Mouse (Mus musculus) ES-Bruce4 (cell line): Measurements from ENCODE around the gene Pitx2. TPM values are rescaled to one million over a fixed set of nuclear protein-coding genes. Genes with fewer than 3 reads are reported as not detected.
A peak's percentile ranks its signal among the peaks of the same experiment; 100 is the strongest.

Source experiments
- H3K27ac ChIP-seq: 2 replicates; pipeline ENCODE4 v1.5.1; 2012; ENCODE audit warnings: low read length, inconsistent platforms; ENCODE audit not compliant: insufficient read depth
- H3K27me3 ChIP-seq: 2 replicates; pipeline ENCODE4 v1.6.1; 2012; ENCODE audit warnings: mild to moderate bottlenecking, low read length, inconsistent platforms; ENCODE audit not compliant: control insufficient read depth, poor library complexity, insufficient read depth, severe bottlenecking
- H3K36me3 ChIP-seq: 2 replicates; pipeline ENCODE4 v1.6.1; 2012; ENCODE audit warnings: inconsistent platforms, mild to moderate bottlenecking, low read length, moderate library complexity; ENCODE audit not compliant: control insufficient read depth, poor library complexity, insufficient read depth, severe bottlenecking
- H3K4me1 ChIP-seq: one replicate; pipeline ENCODE4 v1.8.1; 2011; ENCODE audit warnings: low read length; ENCODE audit not compliant: control insufficient read depth, insufficient read depth
- H3K4me3 ChIP-seq: 2 replicates; pipeline ENCODE4 v1.5.1; 2011; ENCODE audit warnings: low read depth, mild to moderate bottlenecking, low read length
- H3K9ac ChIP-seq: 2 replicates; pipeline ENCODE4 v1.6.1; 2012; ENCODE audit warnings: low read depth, mild to moderate bottlenecking, inconsistent platforms; ENCODE audit not compliant: poor library complexity, severe bottlenecking
- H3K9me3 ChIP-seq: replicated peaks from 2 replicates; pipeline ENCODE4 v1.6.1; 2012; ENCODE audit warnings: mild to moderate bottlenecking, low read length, inconsistent platforms; ENCODE audit not compliant: control insufficient read depth, poor library complexity, insufficient read depth, severe bottlenecking
- CTCF ChIP-seq: IDR thresholded peaks from one replicate; pipeline ENCODE4 v1.8.1; 2011; ENCODE audit warnings: low read depth, low read length
- EP300 ChIP-seq: IDR thresholded peaks from 2 replicates; pipeline ENCODE4 v1.6.1; 2011; ENCODE audit warnings: low read depth, low read length; ENCODE audit not compliant: insufficient read depth
- POLR2A ChIP-seq: IDR thresholded peaks from one replicate; pipeline ENCODE4 v1.8.1; 2011; ENCODE audit warnings: low read length; ENCODE audit not compliant: insufficient read depth
- polyA plus RNA-seq: library from polyadenylated mRNA; stranded (reverse); fragments of >200 nt; gene quantifications from 2 replicates; pipeline ENCODE4 v1.2.4, GENCODE M21; 2011; ENCODE audit warnings: low read depth; ENCODE audit not compliant: missing spikeins, insufficient read depth, insufficient read length

The Pitx2 gene
- polyA plus RNA-seq: 21.4 and 23.4 TPM in 2 replicates

DNA sequence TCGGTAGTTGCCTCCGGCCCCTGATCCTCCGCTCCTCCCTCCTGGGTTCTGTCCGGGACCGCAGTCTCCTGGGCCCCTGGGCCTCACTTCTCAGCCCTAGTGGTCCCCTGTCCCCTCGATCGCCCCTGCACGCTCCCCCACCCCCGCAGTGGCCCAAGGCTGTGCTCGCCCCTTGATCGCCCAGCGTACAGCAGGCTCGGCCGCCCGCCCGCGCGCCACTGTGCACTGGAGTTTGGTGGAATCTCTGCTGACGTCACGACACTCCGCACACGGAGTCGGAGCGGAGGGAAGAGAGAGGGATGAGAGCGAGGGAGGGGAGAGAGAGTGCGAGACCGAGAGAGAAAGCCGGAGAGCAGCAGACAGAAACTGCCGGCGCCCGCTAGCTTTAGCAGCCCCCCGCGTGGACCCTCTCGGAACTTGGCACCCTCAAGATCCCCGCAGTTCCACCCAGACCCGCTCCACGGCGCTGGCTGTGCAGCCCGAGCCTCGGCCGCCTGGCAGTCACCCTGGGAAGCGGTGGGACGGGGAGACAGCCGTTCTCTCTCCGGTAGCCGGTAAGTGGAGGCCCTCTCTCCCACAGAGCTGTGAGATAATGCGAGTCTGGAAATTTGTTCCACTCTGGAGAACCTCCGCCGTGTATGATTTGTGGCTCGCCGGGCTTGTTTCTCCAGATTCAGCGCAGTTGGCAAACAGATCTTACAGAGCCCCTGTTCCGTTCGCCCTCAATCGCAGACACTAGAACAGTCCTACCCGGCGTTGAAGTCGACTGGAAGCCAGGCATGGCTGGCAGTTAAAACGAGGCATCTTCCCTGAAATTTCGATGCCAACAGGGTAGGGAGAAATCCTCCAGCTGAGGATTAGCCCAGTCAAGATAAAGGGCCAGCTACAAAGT lies at the start of gene Pitx2:
Pitx2 (plus strand) TSS at position 270 of the 892 bp plus-strand sequence.
- peak within 1 kb of the TSS; percentile 36; the same call in 1 of the 2 replicates for H3K9ac ChIP-seq
- no peak within 1 kb of the TSS for H3K27ac ChIP-seq
- no peaks in the 10 kb centered on the region for H3K4me1 ChIP-seq

DNA sequence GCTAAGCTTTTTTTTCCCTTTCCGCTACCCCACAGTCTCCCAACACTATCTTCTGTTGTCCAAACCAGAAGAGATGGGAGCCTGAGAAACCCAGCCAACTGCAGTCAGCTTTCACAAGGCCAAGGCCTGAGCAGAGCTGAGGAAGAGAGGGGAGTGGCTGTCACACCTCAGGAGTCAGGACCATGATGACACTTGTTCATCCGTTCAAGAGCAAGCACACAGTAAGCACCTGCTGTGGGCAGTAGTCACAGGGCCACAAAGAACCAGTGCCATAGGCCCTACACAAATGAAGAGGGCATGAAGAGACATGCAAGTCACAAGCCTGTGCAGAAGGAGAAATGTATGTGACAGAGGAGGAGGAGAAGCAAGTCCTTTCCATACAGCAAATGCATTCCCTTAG lies 49.7 kb upstream of the Pitx2 start:
- H3K4me1 ChIP-seq: no peaks in the 10 kb centered on the region
- no peaks in the 10 kb centered on the region for H3K36me3 ChIP-seq
- no peaks in the 10 kb centered on the region for H3K9me3 ChIP-seq
- H3K9ac ChIP-seq: no peak overlapping the region
- TF ChIP-seq EP300 (no peak), CTCF (no peak), POLR2A (no peak)
- no peak overlapping the region for H3K4me3 ChIP-seq
- H3K27me3 ChIP-seq: no peaks in the 10 kb centered on the region
- H3K27ac ChIP-seq: no peak overlapping the region

More for the DNA sequence above, at the start of gene Pitx2:
- no peaks in the 10 kb centered on the region for H3K36me3 ChIP-seq
- TF ChIP-seq CTCF: no peak
- H3K4me3 ChIP-seq: peak within 1 kb of the TSS; percentile 45
- peaks cover 49% of the 10 kb centered on the region for H3K27me3 ChIP-seq
- H3K9me3 ChIP-seq: no peaks in the 10 kb centered on the region

DNA sequence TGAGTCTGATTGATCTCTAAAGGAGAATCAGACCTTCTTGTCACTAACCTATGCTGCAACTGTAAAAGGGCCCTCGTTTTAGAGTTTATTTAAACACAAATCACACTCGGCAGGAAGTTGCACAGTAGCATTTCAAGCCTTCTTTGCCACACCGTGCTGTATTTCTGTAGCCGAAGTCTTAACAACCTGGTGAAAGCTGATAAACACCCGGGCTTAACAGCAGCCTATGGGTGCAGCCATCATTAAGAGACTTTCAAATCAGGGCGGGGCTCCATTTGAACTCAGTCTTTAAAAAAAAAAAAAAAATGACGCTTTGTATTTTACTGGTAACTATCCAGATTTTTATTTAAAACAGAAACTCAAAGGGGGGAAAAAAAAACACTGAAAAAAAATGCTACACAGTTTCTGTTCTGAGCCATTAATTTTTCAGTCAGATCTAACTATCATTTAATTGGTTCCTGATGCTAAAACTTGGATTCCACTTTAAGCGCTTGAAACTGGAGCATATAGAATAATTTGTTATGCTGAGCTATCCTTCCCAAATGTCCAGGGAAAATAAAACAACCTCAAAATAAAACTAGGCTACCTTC lies 48.5 kb upstream of the Pitx2 start:
- Histone ChIP-seq H3K9me3 (no peaks in the 10 kb centered on the region; the same call in 1 of the 2 replicates), H3K4me1 (no peaks in the 10 kb centered on the region), H3K9ac (no peak overlapping the region), H3K4me3 (no peak overlapping the region), H3K36me3 (no peaks in the 10 kb centered on the region), H3K27me3 (no peaks in the 10 kb centered on the region), H3K27ac (no peak overlapping the region)
- TF ChIP-seq EP300 (no peak), POLR2A (no peak), CTCF (no peak)

DNA sequence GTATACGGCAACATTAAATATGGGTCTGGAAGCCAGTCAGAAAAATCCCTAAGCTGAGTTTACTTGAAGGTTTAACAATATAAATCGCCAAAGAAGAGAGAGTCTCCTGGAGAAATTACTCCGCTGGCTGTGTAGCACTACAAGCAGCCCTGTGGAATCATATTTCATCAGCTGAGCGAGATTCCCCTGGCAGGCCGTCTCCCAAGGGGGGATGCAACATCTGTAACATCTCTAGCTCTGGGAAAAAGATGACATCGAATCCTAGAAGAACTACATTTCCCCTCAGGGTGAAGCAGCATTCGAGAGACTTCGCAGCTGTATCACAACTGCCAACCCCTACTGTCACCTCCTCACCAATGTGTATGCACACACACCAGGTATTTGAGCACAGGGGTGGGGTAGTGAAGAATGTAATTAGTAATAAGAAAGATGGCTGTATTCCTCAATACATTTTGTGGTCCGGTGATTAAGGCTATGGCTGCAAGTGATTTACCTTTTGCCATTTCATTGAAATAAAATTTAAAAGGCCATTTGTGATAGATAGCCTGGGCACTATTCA lies 40.8 kb upstream of the Pitx2 start:
- Histone ChIP-seq H3K4me1 (no peaks in the 10 kb centered on the region), H3K27me3 (no peaks in the 10 kb centered on the region; the same call in 1 of the 2 replicates), H3K9me3 (no peaks in the 10 kb centered on the region; the same call in 1 of the 2 replicates), H3K9ac (no peak overlapping the region), H3K27ac (no peak overlapping the region), H3K36me3 (no peaks in the 10 kb centered on the region), H3K4me3 (no peak overlapping the region)
- TF ChIP-seq EP300 (no peak), CTCF (no peak), POLR2A (no peak)

DNA sequence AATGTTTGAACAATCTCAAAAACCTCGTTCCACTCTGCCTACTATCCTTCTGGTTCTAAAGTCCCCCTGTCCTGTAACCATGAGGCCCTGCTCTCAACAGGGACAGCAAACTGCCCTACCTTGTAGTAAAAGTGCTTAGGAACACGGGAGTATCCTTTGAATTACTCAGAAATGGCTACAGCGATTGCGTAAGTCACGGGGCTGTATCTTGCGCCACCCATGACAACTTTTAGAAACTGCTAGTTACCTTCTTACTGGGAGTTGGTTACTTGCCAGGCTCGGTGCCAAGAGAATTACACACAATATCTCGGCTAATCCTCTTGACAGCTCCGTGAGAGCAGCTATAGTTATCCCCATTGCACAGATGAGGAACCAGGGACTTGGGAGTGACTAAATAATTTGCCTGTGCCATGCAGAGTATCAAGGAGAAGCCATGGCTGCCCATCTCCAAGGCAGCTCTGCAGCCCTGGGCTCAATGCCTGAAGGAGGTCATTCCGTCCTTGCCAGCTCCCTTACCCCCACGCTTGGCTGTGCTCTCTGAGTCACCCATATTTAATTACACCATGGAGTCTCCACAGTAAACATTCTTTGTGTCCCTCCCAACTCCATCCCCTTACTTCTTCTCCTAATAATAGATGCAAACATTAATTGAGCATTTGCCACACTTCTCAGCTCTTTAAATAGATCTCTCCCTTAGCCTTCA lies 38.2 kb upstream of the Pitx2 start:
- Histone ChIP-seq H3K9me3 (no peaks in the 10 kb centered on the region), H3K4me3 (no peak overlapping the region), H3K27ac (no peak overlapping the region), H3K4me1 (no peaks in the 10 kb centered on the region), H3K27me3 (no peaks in the 10 kb centered on the region; the same call in 1 of the 2 replicates), H3K9ac (no peak overlapping the region), H3K36me3 (no peaks in the 10 kb centered on the region)
- no peak for TF ChIP-seq POLR2A
- TF ChIP-seq EP300: no peak
- no peak for TF ChIP-seq CTCF

DNA sequence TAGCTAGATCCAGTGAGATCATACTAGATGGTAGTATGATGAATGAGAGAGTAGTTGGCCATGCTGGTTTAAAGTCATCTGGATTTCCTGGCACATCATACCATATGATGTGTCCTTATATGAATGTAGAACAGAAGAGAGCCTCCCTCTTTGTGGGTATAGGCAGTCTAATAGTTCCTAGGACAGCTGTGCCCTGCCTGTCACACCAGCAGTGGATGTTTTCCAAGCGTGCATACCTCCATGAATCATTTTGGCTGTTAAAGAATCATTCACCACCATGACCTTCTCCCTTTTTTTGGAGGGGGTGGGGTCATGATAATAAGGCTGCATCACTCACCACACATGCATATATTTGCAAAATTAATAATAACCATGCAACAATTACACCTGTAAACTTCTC lies 35.4 kb upstream of the Pitx2 start:
- Histone ChIP-seq H3K27me3 (peaks cover 1% of the 10 kb centered on the region), H3K9me3 (no peaks in the 10 kb centered on the region), H3K4me1 (no peaks in the 10 kb centered on the region), H3K36me3 (no peaks in the 10 kb centered on the region), H3K27ac (no peak overlapping the region), H3K4me3 (no peak overlapping the region), H3K9ac (no peak overlapping the region)
- TF ChIP-seq POLR2A (no peak), EP300 (no peak), CTCF (no peak)
